Mouse (Mus musculus) embryonic facial prominence, embryonic 11.5 days (tissue): Measurements from ENCODE around the gene Trappc3. TPM values are rescaled to one million over a fixed set of nuclear protein-coding genes. Genes with fewer than 3 reads are reported as not detected.

Experiments used
- ATAC-seq: fragments of 200-750 bp; cut with Nextera tagmentation; replicated peaks from 2 replicates; pipeline ENCODE4 v1.8.0; 2017; ENCODE audit warnings: low read depth; ENCODE audit not compliant: insufficient number of reproducible peaks, low FRiP score, low TSS enrichment
- DNase-seq: peaks from one replicate; pipeline ENCODE4 v3.0.0-alpha.2; 2015; ENCODE audit warnings: low spot score
- H3K27ac ChIP-seq: fragments of 300-500 bp; sonication (generic); replicated peaks from 2 replicates; pipeline ENCODE4 v1.5.1; 2014; ENCODE audit warnings: mild to moderate bottlenecking, low read depth, low read length, control low read depth
- H3K27me3 ChIP-seq: fragments of 300-500 bp; sonication (generic); 2 replicates; pipeline ENCODE4 v1.6.1; 2014; ENCODE audit warnings: mild to moderate bottlenecking, low read length, moderate library complexity, mixed read lengths; ENCODE audit not compliant: control insufficient read depth, insufficient read depth
- H3K36me3 ChIP-seq: fragments of 300-500 bp; sonication (generic); replicated peaks from 2 replicates; pipeline ENCODE4 v1.6.1; 2014; ENCODE audit warnings: low read depth, mild to moderate bottlenecking, low read length, moderate library complexity, mixed read lengths; ENCODE audit not compliant: control insufficient read depth, insufficient read depth
- H3K4me1 ChIP-seq: fragments of 300-500 bp; sonication (generic); 2 replicates; pipeline ENCODE4 v1.6.1; 2014; ENCODE audit warnings: low read length, mixed read lengths; ENCODE audit not compliant: control insufficient read depth, insufficient read depth
- H3K4me2 ChIP-seq: fragments of 300-500 bp; sonication (generic); 2 replicates; pipeline ENCODE4 v1.6.1; 2014; ENCODE audit warnings: low read depth, mild to moderate bottlenecking, control low read depth, low read length, moderate library complexity
- H3K4me3 ChIP-seq: fragments of 300-500 bp; sonication (generic); 2 replicates; pipeline ENCODE4 v1.5.1; 2014; ENCODE audit warnings: low read depth, low read length, control low read depth
- H3K9ac ChIP-seq: fragments of 300-500 bp; sonication (generic); replicated peaks from 2 replicates; pipeline ENCODE4 v1.6.1; 2014; ENCODE audit warnings: mild to moderate bottlenecking, control low read depth, low read length
- H3K9me3 ChIP-seq: fragments of 300-500 bp; sonication (generic); replicated peaks from 2 replicates; pipeline ENCODE4 v1.6.1; 2016; ENCODE audit warnings: mild to moderate bottlenecking, low read length, inconsistent platforms, mixed read lengths; ENCODE audit not compliant: control insufficient read depth
- WGBS: fragments of 180-500 bp; shearing (Covaris S2); extraction: QIAGEN DNeasy Blood & Tissue Kit; methylation state at CpG from one replicate; pipeline ENCODE4 v1.1.7; 2014; 5-methylcytosine and 5-hydroxymethylcytosine counted together
- polyA plus RNA-seq: library from polyadenylated mRNA; unstranded; fragments of >200 nt; fragmentation: Nextera tagmentation; extraction: Ambion mirVana; gene quantifications from 2 replicates; pipeline ENCODE4 v1.2.1, GENCODE M21; 2014

Gene Trappc3
- polyA plus RNA-seq, 1 experiment from 2014 or later, result 36.7 TPM

DNA sequence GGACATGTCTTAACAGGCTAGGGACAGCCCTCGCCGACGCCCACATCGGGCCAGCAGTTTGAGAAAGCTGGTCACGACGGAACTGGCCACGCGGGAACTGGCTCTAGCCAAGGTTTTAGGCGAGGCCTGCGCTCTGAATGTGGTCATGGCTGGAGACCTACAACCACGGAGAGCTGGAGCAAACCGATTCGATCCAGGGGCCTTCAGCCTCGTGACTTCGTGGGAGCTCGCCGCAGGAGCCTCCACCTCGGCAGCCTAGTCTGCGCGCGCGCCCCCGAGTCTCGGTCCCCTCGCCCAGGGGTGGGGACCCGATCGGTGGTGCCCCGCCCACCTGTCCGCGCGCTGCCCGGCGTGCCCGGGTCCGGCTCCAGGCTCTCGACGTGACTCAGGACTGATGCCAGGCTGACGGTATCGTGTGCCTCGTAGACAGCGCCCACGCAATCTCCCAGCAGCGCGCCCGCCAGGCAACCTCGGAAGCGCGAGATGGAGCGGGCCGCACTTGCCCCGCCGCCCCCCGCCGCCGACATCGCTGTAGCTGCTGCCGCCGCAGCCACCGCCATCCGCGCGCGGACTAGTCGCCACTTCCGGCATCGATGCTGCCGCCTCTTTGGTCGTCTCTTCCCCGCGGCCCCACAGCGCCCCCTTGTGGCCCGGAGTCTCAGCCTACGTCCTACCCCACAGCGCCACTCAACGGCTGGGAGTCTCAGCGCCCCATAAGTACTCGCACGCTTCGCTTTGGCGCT, 59.2 kb downstream of the Trappc3 start, which contains the start of gene Adprhl2:
Gene Adprhl2 (minus strand): TSS at position 593 of the 743 bp plus-strand sequence.
- Histone ChIP-seq H3K27ac (peak within 1 kb of the TSS; percentile 44; the same call in 1 of the 2 replicates), H3K4me1 (no peaks in the 10 kb centered on the region; the same call in none of the 2 replicates), H3K27me3 (peaks cover 15% of the 10 kb centered on the region), H3K4me2 (peak within 1 kb of the TSS; percentile 74), H3K4me3 (peak within 1 kb of the TSS; percentile 81), H3K9ac (peak within 1 kb of the TSS; percentile 77), H3K36me3 (peaks cover 15% of the 10 kb centered on the region), H3K9me3 (no peaks in the 10 kb centered on the region)
- WGBS, result under 1% methylated on average over 80 of the region's 80 CpGs
- peak; percentile 98 for DNase-seq
- ATAC-seq, result peak; percentile 74

- ATAC-seq, result peak; percentile 30; the same call in 1 of the 2 replicates
- Histone ChIP-seq H3K9me3 (no peaks in the 10 kb centered on the region), H3K36me3 (peaks cover 8% of the 10 kb centered on the region), H3K27me3 (peaks cover 16% of the 10 kb centered on the region), H3K9ac (no peak overlapping the region; the same call in 1 of the 2 replicates), H3K4me1 (no peaks in the 10 kb centered on the region; the same call in none of the 2 replicates), H3K27ac (no peak overlapping the region), H3K4me2 (peak overlapping the region; percentile 30), H3K4me3 (peak overlapping the region; percentile 81)
- DNase-seq, result no peak
- 52% methylated on average over 28 of the region's 28 CpGs for WGBS
Observed at GRCm38 (mm10) chr4:126321854-126322511, 59.9 kb downstream of the Trappc3 start.

GRCm38 (mm10) chr4:126322646-126323045, 60.5 kb downstream of the Trappc3 start:
- Histone ChIP-seq H3K27ac (no peak overlapping the region), H3K27me3 (peaks cover 16% of the 10 kb centered on the region), H3K9me3 (no peaks in the 10 kb centered on the region), H3K4me2 (no peak overlapping the region), H3K36me3 (peaks cover 5% of the 10 kb centered on the region), H3K4me1 (no peaks in the 10 kb centered on the region; the same call in none of the 2 replicates), H3K4me3 (no peak overlapping the region), H3K9ac (no peak overlapping the region)
- ATAC-seq, result no peak
- WGBS, result 93% methylated on average over 13 of the region's 13 CpGs
- no peak for DNase-seq

- peak overlapping the region; percentile 28; the same call in 1 of the 2 replicates for H3K9ac ChIP-seq
- no peak overlapping the region for H3K27ac ChIP-seq
- H3K9me3 ChIP-seq, result no peaks in the 10 kb centered on the region
- peaks cover 16% of the 10 kb centered on the region for H3K27me3 ChIP-seq
- no peaks in the 10 kb centered on the region for H3K36me3 ChIP-seq
- H3K4me2 ChIP-seq, result no peak overlapping the region; the same call in 1 of the 2 replicates
- no peaks in the 10 kb centered on the region; the same call in none of the 2 replicates for H3K4me1 ChIP-seq
- DNase-seq, result no peak
- WGBS, result 23% methylated on average over 13 of the region's 13 CpGs
- ATAC-seq, result no peak
- no peak overlapping the region for H3K4me3 ChIP-seq
Observed at GRCm38 (mm10) chr4:126324861-126325260, 62.7 kb downstream of the Trappc3 start.

DNA sequence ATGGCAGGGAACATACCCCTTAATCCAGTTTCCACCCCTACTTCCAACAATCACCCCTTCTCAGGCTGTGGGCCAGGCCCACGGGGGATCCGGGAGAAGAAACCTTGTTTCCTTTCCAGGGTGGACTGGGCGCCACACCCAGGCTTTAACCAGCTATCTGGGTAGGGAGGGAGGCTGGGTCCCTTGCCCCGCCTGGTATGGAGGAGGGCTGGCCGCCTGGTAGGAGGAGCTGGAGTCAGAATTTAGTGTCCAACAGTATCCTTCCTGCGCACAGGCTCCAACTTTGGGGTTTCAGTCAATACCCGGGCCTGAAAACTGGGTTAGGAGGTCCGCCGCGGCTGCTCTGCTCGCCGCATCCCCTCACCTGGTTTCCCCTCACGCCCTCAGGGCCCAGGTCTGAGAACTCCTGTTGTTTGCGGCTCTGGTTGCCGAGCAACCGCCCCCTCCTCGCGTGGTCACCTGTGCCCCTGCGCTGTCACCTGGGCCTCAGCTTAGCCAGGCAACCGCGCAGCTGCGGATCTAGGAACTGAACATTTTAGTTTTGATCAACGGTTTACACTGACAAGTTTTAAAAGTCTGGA, 63.2 kb downstream of the Trappc3 start, which contains the start of gene Tekt2:
Gene Tekt2 (minus strand): TSS at position 408 of the 581 bp plus-strand sequence.
- no peak for ATAC-seq
- 7% methylated on average over 23 of the region's 23 CpGs for WGBS
- no peak within 1 kb of the TSS for H3K27ac ChIP-seq
- no peaks in the 10 kb centered on the region for H3K9me3 ChIP-seq
- H3K36me3 ChIP-seq, result no peaks in the 10 kb centered on the region
- peak within 1 kb of the TSS; percentile 25 for H3K4me2 ChIP-seq
- H3K4me1 ChIP-seq, result no peaks in the 10 kb centered on the region; the same call in none of the 2 replicates
- H3K4me3 ChIP-seq, result peak within 1 kb of the TSS; percentile 21; the same call in 1 of the 2 replicates
- DNase-seq, result no peak
- H3K9ac ChIP-seq, result peak within 1 kb of the TSS; percentile 28; the same call in 1 of the 2 replicates
- H3K27me3 ChIP-seq, result peaks cover 16% of the 10 kb centered on the region

Other genes with a start within 250 kb of the Trappc3 start
- gene Csf3r, start 237.8 kb upstream of the Trappc3 start, polyA plus RNA-seq, result 0.42 and 0.49 TPM in 2 replicates
- gene Mrps15, start 215.4 kb upstream of the Trappc3 start, polyA plus RNA-seq, result 176 and 177 TPM in 2 replicates
- 17.1 and 18.3 TPM in 2 replicates for gene Oscp1, start 203.8 kb upstream of the Trappc3 start, polyA plus RNA-seq
- 46.1 and 47.0 TPM in 2 replicates for gene Lsm10, start 165.7 kb upstream of the Trappc3 start, polyA plus RNA-seq
- 22.7 and 23.8 TPM in 2 replicates for gene Stk40, start 158.4 kb upstream of the Trappc3 start, polyA plus RNA-seq
- 48.9 and 51.0 TPM in 2 replicates for gene Eva1b, start 114.6 kb upstream of the Trappc3 start, polyA plus RNA-seq
- gene Sh3d21, start 98.8 kb upstream of the Trappc3 start, polyA plus RNA-seq, result 4.7 and 5.0 TPM in 2 replicates
- 211 and 232 TPM in 2 replicates for gene Thrap3, start 59.6 kb upstream of the Trappc3 start, polyA plus RNA-seq
- gene Map7d1, start 6.0 kb upstream of the Trappc3 start, polyA plus RNA-seq, result 47.0 and 54.1 TPM in 2 replicates
- gene Col8a2, start 24.5 kb downstream of the Trappc3 start, polyA plus RNA-seq, result 15.7 and 18.1 TPM in 2 replicates
- gene Adprhl2, start 59.4 kb downstream of the Trappc3 start, polyA plus RNA-seq, result 44.6 and 48.0 TPM in 2 replicates
- gene Tekt2, start 63.4 kb downstream of the Trappc3 start, polyA plus RNA-seq, result 3.4 and 3.5 TPM in 2 replicates
- 10.2 and 12.8 TPM in 2 replicates for gene Ago3, start 167.2 kb downstream of the Trappc3 start, polyA plus RNA-seq
- gene Ago1, start 206.3 kb downstream of the Trappc3 start, polyA plus RNA-seq, result 10.6 and 11.0 TPM in 2 replicates